Mouse (Mus musculus) embryonic fibroblast, embryonic 13.5 days (primary cell): ENCODE results near the gene Pigo.

Experiments
- CTCF ChIP-seq: IDR thresholded peaks from 2 replicates; pipeline ENCODE4 v1.5.1; 2011; ENCODE audit warnings: mild to moderate bottlenecking, control low read depth, low read length, moderate library complexity, borderline replicate concordance; ENCODE audit not compliant: insufficient read depth
- POLR2A ChIP-seq: IDR thresholded peaks from 2 replicates; pipeline ENCODE4 v1.6.1; 2011; ENCODE audit warnings: low read depth, mild to moderate bottlenecking, control low read depth, low read length, moderate library complexity

- no peak for TF ChIP-seq CTCF
- no peak for TF ChIP-seq POLR2A
Measured at GRCm38 (mm10) chr4:42978062-42978461, 47.6 kb downstream of the Pigo start.
